Mouse (Mus musculus) limb, embryonic 14.5 days (tissue): ENCODE measurements around the gene Cgnl1. TPM values are rescaled to one million over a fixed set of nuclear protein-coding genes. Genes with fewer than 3 reads are reported as not detected.

ENCODE experiments used
- ATAC-seq: fragments of 200-750 bp; cut with Nextera tagmentation; 2 replicates; pipeline ENCODE4 v1.8.0; 2017; ENCODE audit warnings: low read depth, moderate number of reproducible peaks, moderate TSS enrichment; ENCODE audit not compliant: low FRiP score
- DNase-seq: peaks from one replicate; pipeline ENCODE4 v3.0.0-alpha.2; 2015; ENCODE audit warnings: low spot score
- H3K27ac ChIP-seq: fragments of 300-500 bp; sonication (generic); replicated peaks from 2 replicates; pipeline ENCODE4 v1.5.1; 2014; ENCODE audit warnings: low read depth, mild to moderate bottlenecking, low read length, moderate library complexity, mixed read lengths
- H3K27me3 ChIP-seq: fragments of 300-500 bp; sonication (generic); 2 replicates; pipeline ENCODE4 v1.6.1; 2014; ENCODE audit warnings: low read length, mixed read lengths; ENCODE audit not compliant: control insufficient read depth, insufficient read depth
- H3K36me3 ChIP-seq: fragments of 300-500 bp; sonication (generic); 2 replicates; pipeline ENCODE4 v1.6.1; 2014; ENCODE audit warnings: mild to moderate bottlenecking, low read length, moderate library complexity, mixed read lengths; ENCODE audit not compliant: control insufficient read depth, insufficient read depth
- H3K4me1 ChIP-seq: fragments of 300-500 bp; sonication (generic); 2 replicates; pipeline ENCODE4 v1.6.1; 2014; ENCODE audit warnings: antibody characterized with exemption, low read length, mixed read lengths; ENCODE audit not compliant: control insufficient read depth, insufficient read depth
- H3K4me2 ChIP-seq: fragments of 300-500 bp; sonication (generic); replicated peaks from 2 replicates; pipeline ENCODE4 v1.6.1; 2014; ENCODE audit warnings: low read depth, mild to moderate bottlenecking, low read length, moderate library complexity; ENCODE audit not compliant: severe bottlenecking
- H3K4me3 ChIP-seq: fragments of 300-500 bp; sonication (generic); replicated peaks from 2 replicates; pipeline ENCODE4 v1.5.1; 2014; ENCODE audit warnings: low read length
- H3K9ac ChIP-seq: fragments of 300-500 bp; sonication (generic); 2 replicates; pipeline ENCODE4 v1.6.1; 2014; ENCODE audit warnings: mild to moderate bottlenecking, low read depth, low read length, moderate library complexity; ENCODE audit not compliant: severe bottlenecking
- H3K9me3 ChIP-seq: fragments of 300-500 bp; sonication (generic); 2 replicates; pipeline ENCODE4 v1.6.1; 2016; ENCODE audit warnings: low read length; ENCODE audit not compliant: control insufficient read depth
- POLR2A ChIP-seq: fragments of 200-500 bp; IDR thresholded peaks from 2 replicates; pipeline ENCODE4 v1.8.0; 2012; ENCODE audit warnings: inconsistent platforms, mild to moderate bottlenecking, moderate library complexity, borderline replicate concordance; ENCODE audit not compliant: insufficient read depth, insufficient read length; ENCODE audit errors: extremely low read depth
- WGBS: fragments of 180-500 bp; shearing (Covaris S2); extraction: QIAGEN DNeasy Blood & Tissue Kit; methylation state at CpG from one replicate; pipeline ENCODE4 v1.1.7; 2014; 5-methylcytosine and 5-hydroxymethylcytosine counted together
- polyA plus RNA-seq, 2 experiments: library from polyadenylated mRNA; depleted of rRNA in 1 of 2; stranded (reverse) in 1 of 2; unstranded in 1 of 2; fragments of >200 nt; fragmentation: Nextera tagmentation in 1 of 2; extraction: Ambion mirVana in 1 of 2; gene quantifications; 2 replicates each; pipeline versions ENCODE4 v1.2.1 to v1.2.3; 2012 to 2014

Gene Cgnl1
- polyA plus RNA-seq, 2 experiments, result 12.8 to 14.3 TPM

DNA sequence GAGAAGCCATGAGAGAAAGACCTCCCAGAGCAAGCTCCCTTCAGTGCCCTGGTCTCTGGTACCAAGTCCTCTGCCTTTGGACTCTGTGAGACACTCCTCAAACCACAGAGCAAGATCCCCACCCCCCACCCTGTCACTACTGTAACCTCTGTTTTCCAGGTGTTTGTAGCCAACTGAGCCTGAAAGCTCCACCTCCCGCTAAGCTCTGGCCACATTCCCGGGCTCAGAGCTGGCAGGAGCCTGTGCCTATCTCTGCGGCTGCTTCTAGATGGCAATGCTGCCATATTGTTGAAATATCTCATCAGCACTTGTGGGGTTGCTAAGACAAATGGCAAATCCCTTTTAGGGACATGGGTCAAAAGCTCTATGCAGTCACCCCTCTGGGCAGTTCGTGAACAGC, 159.5 kb downstream of the Cgnl1 start:
- Histone ChIP-seq H3K27me3 (no peaks in the 10 kb centered on the region), H3K27ac (no peak overlapping the region), H3K4me1 (peaks cover 11% of the 10 kb centered on the region), H3K9ac (no peak overlapping the region), H3K4me2 (no peak overlapping the region), H3K36me3 (no peaks in the 10 kb centered on the region), H3K9me3 (no peaks in the 10 kb centered on the region), H3K4me3 (no peak overlapping the region)
- ATAC-seq, result no peak
- DNase-seq, result no peak
- TF ChIP-seq POLR2A, result no peak
- WGBS, result 56% methylated on average over 4 of the region's 4 CpGs

DNA sequence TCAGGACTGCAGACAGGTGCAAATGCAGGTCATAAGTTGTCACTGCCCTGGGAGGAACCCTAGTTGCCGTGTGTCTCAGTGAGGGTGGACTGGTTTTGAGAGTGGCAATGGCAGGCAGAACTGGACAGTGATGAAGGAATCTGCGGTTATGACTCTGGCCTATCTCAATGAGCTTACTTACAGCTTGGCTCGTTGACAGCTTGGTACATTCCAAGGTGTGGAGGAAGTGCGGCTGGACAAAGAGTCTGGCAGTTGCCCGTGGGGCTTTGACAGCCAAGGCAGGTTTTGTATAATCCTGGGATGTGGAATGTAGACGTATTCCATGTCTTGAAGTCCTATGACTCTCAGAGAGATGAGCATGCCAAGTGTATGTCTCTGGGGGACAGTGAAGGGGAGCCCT, 162.4 kb downstream of the Cgnl1 start:
- no peak for ATAC-seq

DNA sequence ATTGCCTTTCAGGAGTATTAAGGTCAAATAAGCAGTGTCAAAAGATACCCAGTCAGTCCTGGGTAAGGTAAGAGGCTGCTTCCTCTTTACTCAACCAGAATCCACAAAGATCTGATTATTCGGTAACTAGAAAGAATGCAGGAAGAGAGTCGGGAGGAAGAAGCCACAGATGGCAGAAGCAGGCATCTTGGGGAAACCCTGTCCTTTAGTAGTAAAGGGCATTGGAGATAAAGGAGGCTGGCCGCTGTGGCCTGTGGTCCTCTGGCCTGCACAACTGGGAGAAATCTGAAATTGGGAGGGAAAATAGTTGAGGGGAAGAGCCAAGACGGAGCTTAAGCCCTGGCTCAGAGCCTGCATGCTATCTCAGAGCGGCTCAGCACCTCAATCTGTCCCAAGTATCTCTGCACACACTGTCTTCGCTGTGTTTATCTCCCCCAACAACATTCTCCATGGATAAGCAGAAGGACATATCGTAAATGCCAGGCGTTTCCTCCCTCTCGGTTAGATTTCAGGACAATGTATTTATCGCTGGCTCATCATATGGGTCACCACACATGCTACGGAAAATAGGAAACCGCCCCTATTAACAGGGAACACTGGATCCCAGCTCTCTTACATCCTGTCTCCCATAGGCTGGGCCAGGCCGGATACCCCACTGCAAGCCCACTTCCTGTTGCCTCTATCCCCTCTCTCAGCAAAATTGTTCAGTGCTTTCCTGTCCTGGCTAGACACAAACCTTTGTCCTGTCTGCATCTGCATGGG, 164.9 kb downstream of the Cgnl1 start:
- no peak overlapping the region for H3K9ac ChIP-seq
- no peak overlapping the region for H3K4me2 ChIP-seq
- H3K4me1 ChIP-seq, result peaks cover 11% of the 10 kb centered on the region
- 72% methylated on average over 13 of the region's 13 CpGs for WGBS
- no peak overlapping the region for H3K27ac ChIP-seq
- no peaks in the 10 kb centered on the region for H3K36me3 ChIP-seq
- H3K27me3 ChIP-seq, result no peaks in the 10 kb centered on the region
- no peaks in the 10 kb centered on the region for H3K9me3 ChIP-seq
- H3K4me3 ChIP-seq, result no peak overlapping the region
- DNase-seq, result no peak
- no peak for ATAC-seq
- TF ChIP-seq POLR2A, result no peak

More for the DNA sequence above, 162.4 kb downstream of the Cgnl1 start:
- no peak for DNase-seq
- H3K36me3 ChIP-seq, result no peaks in the 10 kb centered on the region
- peaks cover 11% of the 10 kb centered on the region for H3K4me1 ChIP-seq
- H3K27me3 ChIP-seq, result no peaks in the 10 kb centered on the region
- H3K4me2 ChIP-seq, result no peak overlapping the region
- H3K9ac ChIP-seq, result no peak overlapping the region
- no peak overlapping the region for H3K4me3 ChIP-seq
- no peak overlapping the region for H3K27ac ChIP-seq
- no peaks in the 10 kb centered on the region for H3K9me3 ChIP-seq
- 59% methylated on average over 6 of the region's 6 CpGs for WGBS
- TF ChIP-seq POLR2A, result no peak

DNA sequence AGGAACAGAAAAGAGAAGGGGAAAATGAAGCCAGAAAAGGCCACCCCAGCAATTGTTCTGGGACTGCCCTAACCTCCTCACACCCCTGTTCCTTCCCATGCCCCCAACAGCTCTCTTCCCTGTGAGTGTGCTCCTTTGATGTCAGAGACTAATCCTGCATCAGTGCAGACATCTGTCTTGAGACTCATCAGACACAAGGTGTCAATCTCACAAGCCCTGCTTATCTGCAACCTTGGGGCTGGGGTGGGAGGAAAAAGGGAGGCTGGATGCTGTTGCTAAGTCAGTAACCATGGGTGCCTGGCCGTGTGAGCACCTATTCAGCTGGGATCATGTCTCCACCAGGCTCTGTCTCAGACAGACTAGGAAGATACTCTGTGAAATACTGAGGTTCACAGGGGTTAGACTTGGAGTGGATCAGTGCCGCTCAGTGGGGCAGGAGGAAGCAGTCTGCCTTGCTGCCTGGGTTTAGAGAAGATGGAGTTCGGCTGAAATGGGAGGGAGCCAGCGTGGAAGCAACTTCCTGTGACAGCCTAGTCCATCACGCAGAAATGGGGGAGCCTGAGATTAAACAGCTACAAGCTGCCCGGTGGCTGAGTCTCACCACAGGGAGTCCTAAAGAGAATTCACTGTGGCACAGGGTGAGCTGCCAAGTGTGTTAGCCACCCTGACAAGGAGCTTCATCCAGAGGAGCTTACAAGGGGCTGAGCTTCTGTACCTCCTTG, 166.3 kb downstream of the Cgnl1 start:
- 37% methylated on average over 6 of the region's 6 CpGs for WGBS
- DNase-seq, result no peak

DNA sequence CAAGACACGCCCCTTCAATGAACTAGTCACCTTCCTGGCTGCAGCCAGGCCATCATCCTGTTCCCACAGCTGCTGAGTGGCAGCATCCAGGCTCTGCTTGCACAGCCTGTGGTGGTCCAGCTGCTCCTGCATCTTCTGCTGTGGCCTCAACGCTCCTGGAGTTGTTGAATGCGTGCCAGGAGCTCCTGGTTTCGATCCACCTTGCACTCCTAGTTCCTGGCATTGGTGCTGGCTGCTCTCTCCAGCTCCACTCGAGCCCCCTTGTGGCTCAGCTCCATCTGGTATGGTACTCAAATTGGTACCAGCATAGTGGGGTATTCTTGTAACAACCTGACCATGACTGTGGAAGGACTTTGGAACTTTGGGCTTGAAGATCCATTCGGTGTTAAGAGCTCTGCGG, 171.5 kb downstream of the Cgnl1 start:
- no peaks in the 10 kb centered on the region for H3K9me3 ChIP-seq
- no peak for ATAC-seq
- no peak for DNase-seq
- no peaks in the 10 kb centered on the region for H3K4me1 ChIP-seq
- H3K4me2 ChIP-seq, result no peak overlapping the region
- H3K27me3 ChIP-seq, result no peaks in the 10 kb centered on the region
- H3K9ac ChIP-seq, result no peak overlapping the region
- TF ChIP-seq POLR2A, result no peak
- H3K27ac ChIP-seq, result no peak overlapping the region
- H3K36me3 ChIP-seq, result no peaks in the 10 kb centered on the region
- 65% methylated on average over 7 of the region's 7 CpGs for WGBS
- no peak overlapping the region for H3K4me3 ChIP-seq

More for the DNA sequence above, 166.3 kb downstream of the Cgnl1 start:
- H3K27ac ChIP-seq, result no peak overlapping the region
- no peak for TF ChIP-seq POLR2A
- no peaks in the 10 kb centered on the region for H3K36me3 ChIP-seq
- H3K4me1 ChIP-seq, result peaks cover 11% of the 10 kb centered on the region
- H3K27me3 ChIP-seq, result no peaks in the 10 kb centered on the region
- no peaks in the 10 kb centered on the region for H3K9me3 ChIP-seq
- no peak overlapping the region for H3K4me3 ChIP-seq
- no peak overlapping the region for H3K4me2 ChIP-seq
- H3K9ac ChIP-seq, result no peak overlapping the region
- ATAC-seq, result no peak
